ENCODE assay signal across 20 mouse cellular contexts in genomic region chrX:160510197-160510596, GRCm38 (mm10). TPM values are rescaled to one million over a fixed set of nuclear protein-coding genes. Genes with fewer than 3 reads are reported as not detected.
DNase-seq lines count a peak whose midpoint lies in the region; ATAC-seq and TF ChIP-seq lines count a peak whose summit lies in the region.
"Had no signal": no experiment of that assay in that cellular context is flagged by ENCODE, and none has a peak within 500 bp of the region (broad histone marks: within the 10 kb centered on the region; RNA-seq: fewer than 3 reads in every experiment).

No protein-coding gene starts in this region.

- H3K4me1 ChIP-seq in liver, postnatal 0 days (ENCODE audit: insufficient read depth) = no peaks in the 10 kb centered on the region
- H3K4me1 ChIP-seq in liver, embryonic 12.5 days = no peaks in the 10 kb centered on the region
- H3K4me1 ChIP-seq: limb, embryonic 15.5 days; midbrain, embryonic 12.5 days; neural tube, embryonic 15.5 days had no signal

- no peaks in the 10 kb centered on the region for H3K36me3 ChIP-seq in liver, postnatal 0 days (replicated peaks; ENCODE audit: insufficient read depth, low read length)
- H3K36me3 ChIP-seq in liver, embryonic 12.5 days = no peaks in the 10 kb centered on the region
- H3K36me3 ChIP-seq: limb, embryonic 15.5 days; midbrain, embryonic 12.5 days; neural tube, embryonic 15.5 days had no signal

- TF ChIP-seq CTCF in liver, postnatal 0 days (IDR thresholded peaks at IDR 0.05; ENCODE audit: low read depth) = no peak

- DNase-seq in liver, postnatal 0 days = no peak
- DNase-seq in adipocyte (ENCODE audit: low spot score) = peak; percentile 52
- peak; percentile 45 for DNase-seq in telencephalon, adult 2 months (ENCODE audit: low read depth, low spot score)
- DNase-seq in right cerebral cortex, postnatal 4 days = no peak
- DNase-seq in spleen, postnatal 36 days (ENCODE audit: low spot score in 2 of 2) = no peak
- DNase-seq: cerebellum, adult 9-11 months; embryo, embryonic 11 days; kidney, adult 11 months; kidney, postnatal 14 days; lung, adult 2 months; lung, postnatal 4 days; thymus, postnatal 25 days had no signal

- no peak overlapping the region for H3K9ac ChIP-seq in liver, postnatal 0 days (replicated peaks)
- H3K9ac ChIP-seq in liver, embryonic 12.5 days = no peak overlapping the region
- H3K9ac ChIP-seq: limb, embryonic 15.5 days; midbrain, embryonic 12.5 days; neural tube, embryonic 15.5 days had no signal

- H3K4me2 ChIP-seq in liver, postnatal 0 days (ENCODE audit: low read depth, low read length) = no peak overlapping the region
- H3K4me2 ChIP-seq in liver, embryonic 12.5 days = no peak overlapping the region
- H3K4me2 ChIP-seq: limb, embryonic 15.5 days; midbrain, embryonic 12.5 days; neural tube, embryonic 15.5 days had no signal

- TF ChIP-seq EP300 in liver, postnatal 0 days (IDR thresholded peaks at IDR 0.05; ENCODE audit: low read depth) = no peak

- no peaks in the 10 kb centered on the region for H3K27me3 ChIP-seq in liver, postnatal 0 days (ENCODE audit: insufficient read depth, low read length)
- no peaks in the 10 kb centered on the region for H3K27me3 ChIP-seq in liver, embryonic 12.5 days (replicated peaks)
- H3K27me3 ChIP-seq: limb, embryonic 15.5 days had no signal

- WGBS in liver, postnatal 0 days (ENCODE audit: insufficient replicate concordance) = 38% methylated on average over 2 of the region's 2 CpGs
- 31% methylated on average over 2 of the region's 2 CpGs for WGBS in liver, embryonic 12.5 days (ENCODE audit: insufficient replicate concordance)

- H3K27ac ChIP-seq in liver, postnatal 0 days (ENCODE audit: low read depth) = peak overlapping the region; percentile 55; the same call in 1 of the 2 replicates
- H3K27ac ChIP-seq in liver, embryonic 12.5 days = no peak overlapping the region
- H3K27ac ChIP-seq: limb, embryonic 15.5 days; midbrain, embryonic 12.5 days; neural tube, embryonic 15.5 days had no signal

- no peak overlapping the region for H3K4me3 ChIP-seq in liver, postnatal 0 days (ENCODE audit: low read depth, low read length)
- no peak overlapping the region for H3K4me3 ChIP-seq in liver, embryonic 12.5 days
- H3K4me3 ChIP-seq: limb, embryonic 15.5 days; midbrain, embryonic 12.5 days; neural tube, embryonic 15.5 days had no signal

- ATAC-seq in liver, postnatal 0 days = no peak
- no peak for ATAC-seq in liver, embryonic 12.5 days
- peak; percentile 86 for ATAC-seq in granulocyte monocyte progenitor cell, adult 5-6 weeks (replicated peaks; ENCODE audit: poor library complexity, severe bottlenecking)
- ATAC-seq: CD4-positive, CD25-positive, alpha-beta regulatory T cell, adult 4 months; forebrain, embryonic 16.5 days; hindbrain, embryonic 16.5 days had no signal

- H3K9me3 ChIP-seq in liver, postnatal 0 days (ENCODE audit: low read length) = no peaks in the 10 kb centered on the region
- no peaks in the 10 kb centered on the region for H3K9me3 ChIP-seq in liver, embryonic 12.5 days (replicated peaks)
- H3K9me3 ChIP-seq: limb, embryonic 15.5 days; midbrain, embryonic 12.5 days; neural tube, embryonic 15.5 days had no signal

RNA-seq across cellular contexts. Expression of gene Phka2, which starts 8.2 kb away (rescaled TPM):
- 7.6 and 9.5 TPM in 2 replicates for polyA plus RNA-seq in liver, postnatal 0 days (2015; fragmentation: Nextera tagmentation; extraction: Ambion mirVana)
- polyA plus RNA-seq in liver, embryonic 12.5 days (2016; fragmentation: Nextera tagmentation; extraction: Ambion mirVana) = 12.5 and 12.8 TPM in 2 replicates
- 80.9 and 102 TPM in 2 replicates for total RNA-seq in granulocyte monocyte progenitor cell, adult 5-6 weeks (2014; fragmentation: Nextera tagmentation)
- 60.4 and 69.2 TPM in 2 replicates for total RNA-seq in granulocyte monocyte progenitor cell, adult 5-6 weeks (2017)

Comparison
In these comparisons a context has a peak if more than half of its experiments do, and no peak if none do; other contexts are left out.
1. DNase-seq: peak in adipocyte (single experiment) and telencephalon, adult 2 months (single experiment); none in liver, postnatal 0 days (single experiment), right cerebral cortex, postnatal 4 days (single experiment) and spleen, postnatal 36 days (0 of 2).